Mouse (Mus musculus) thymus, postnatal 25 days (tissue): ENCODE data around the gene Mafg.
A peak's percentile ranks its signal among the peaks of the same experiment; 100 is the strongest.
"Not testable (repeated sequence)": the region's sequence is repeated elsewhere in the genome, so short reads cannot be mapped to it uniquely, and the experiment has no call there.

Source experiments
- DNase-seq: peaks from one replicate; pipeline ENCODE4 v3.0.0; 2022

Mafg gene

DNA sequence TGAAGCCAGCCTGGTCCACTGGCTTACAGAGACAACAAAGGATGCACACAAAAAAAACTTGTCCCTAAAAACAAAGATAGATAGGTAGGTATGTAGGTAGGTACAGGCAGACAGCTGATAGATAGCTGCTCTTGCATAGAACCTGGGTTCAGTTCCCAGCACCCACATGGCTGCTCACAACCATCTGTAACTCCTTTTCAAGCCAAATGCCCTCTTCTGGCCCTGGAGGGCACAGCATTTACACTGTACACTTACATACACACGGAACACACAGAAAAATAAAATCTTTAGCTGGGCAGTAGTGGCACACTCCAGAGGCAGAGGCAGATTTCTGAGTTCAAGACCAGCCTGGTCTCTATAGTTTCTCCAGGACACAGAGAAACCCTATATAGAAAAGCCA is 49.5 kb downstream of the Mafg start:
- DNase-seq: no peak

DNA sequence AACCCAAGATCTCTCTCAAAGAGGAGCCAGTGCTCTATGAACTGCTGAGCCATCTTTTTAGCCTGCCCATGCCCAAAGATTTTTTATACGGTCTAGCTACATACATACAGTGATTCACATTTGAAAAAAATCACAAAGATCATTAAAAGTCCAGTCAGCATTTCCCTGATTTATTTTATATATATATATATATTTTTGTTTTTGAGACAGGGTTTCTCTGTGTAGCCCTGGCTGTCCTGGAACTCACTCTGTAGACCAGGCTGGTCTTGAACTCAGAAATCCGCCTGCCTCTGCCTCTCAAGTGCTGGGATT is 50.5 kb downstream of the Mafg start:
- not testable (repeated sequence) for DNase-seq

DNA sequence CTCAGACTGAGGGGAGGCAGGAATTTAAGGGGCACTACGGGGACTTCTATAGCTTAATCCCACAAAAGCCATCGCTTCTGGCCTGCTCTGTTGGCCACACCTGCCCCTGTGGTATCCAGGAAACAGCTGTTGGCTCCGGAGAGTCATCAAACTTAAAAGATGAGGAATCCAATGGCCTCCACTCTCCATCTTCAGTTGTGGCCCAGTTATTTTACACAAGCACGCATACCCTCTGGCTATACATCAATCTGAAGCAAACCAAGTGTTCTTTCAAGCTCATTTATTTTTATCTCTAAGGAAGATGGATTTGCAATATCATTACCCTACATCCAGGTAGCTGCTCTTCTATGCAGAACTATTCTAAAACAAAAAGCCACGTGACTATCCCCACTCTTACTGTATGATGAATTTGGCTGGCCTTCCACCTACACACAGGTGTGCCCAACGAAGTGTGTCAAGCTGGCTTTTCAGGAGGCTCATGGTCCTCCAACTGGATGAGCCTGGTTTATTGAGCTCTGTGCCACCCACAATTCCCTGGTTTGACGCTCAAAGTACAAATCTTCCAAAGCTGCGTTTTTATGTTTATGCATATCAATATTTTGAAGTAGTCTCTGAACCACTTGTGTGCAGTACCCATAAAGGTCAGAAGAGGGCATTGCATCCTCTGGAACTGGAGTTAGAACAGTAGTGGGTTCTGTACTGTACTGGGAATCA is 51.0 kb downstream of the Mafg start:
- DNase-seq: peak; percentile 64

DNA sequence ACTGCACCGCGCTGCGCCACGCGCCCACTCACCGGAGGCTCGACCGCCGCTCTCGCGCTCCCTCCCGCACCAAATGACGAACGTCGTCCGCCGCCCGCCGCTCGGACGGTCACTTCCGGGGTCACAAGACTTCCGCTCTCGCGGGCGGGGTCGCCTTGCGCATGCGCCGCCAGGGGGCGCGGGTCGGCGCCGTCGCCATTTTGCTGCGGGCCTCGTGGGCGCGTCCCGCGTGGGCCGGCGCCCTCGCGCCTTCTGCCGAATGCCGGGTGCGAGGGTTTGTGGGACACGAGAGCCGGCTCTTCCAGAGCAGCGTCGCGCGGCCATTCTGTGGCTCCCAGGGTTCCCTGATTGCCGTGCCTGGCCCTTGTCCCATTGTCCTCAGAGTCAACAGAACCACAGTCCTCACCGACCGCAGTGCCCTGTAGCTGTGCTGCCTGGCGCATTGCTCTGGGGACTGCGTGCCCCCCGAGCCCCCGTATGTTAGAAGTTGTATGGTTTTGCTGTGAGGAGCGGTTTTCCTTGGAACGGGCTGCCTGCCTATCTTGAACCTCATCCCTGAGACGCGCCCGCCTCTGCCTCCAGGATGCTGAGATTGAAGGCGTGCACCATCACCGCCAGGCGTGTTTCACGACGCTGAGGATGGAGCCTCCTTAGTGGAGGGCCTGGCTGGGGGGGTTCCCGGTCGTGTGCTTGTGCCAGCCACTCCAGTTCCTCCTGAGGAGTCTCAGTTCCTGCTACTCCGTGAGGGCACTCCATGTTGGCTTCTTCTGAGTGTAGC is 51.7 kb downstream of the Mafg start, which contains the start of gene Arhgdia:
Arhgdia (minus strand) TSS at position 135 of the 778 bp plus-strand sequence.
- DNase-seq: peak; percentile 90

DNA sequence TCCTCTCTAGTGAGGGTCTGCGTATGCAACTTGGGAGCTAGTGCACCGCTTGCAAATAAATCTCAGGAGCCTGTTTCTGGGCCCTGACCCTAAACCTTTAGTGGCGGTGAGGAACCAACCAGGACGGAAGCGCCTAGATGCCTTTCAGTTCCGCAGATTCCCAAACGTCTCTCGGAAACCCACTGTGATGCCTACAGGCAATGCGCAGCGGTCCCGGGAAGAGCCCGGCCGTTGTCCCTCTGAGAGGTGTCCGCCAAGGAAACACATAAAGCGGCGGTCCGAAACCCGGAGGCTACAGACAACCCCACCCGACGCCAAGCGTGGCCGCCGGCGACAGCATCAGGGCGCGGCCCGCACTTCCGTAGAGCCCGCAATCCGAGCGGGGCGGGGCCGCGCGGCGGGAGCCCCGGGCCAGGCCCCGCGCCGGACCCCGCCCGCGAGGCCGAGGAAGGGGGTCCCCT is 52.5 kb downstream of the Mafg start:
- DNase-seq: peak; percentile 51

DNA sequence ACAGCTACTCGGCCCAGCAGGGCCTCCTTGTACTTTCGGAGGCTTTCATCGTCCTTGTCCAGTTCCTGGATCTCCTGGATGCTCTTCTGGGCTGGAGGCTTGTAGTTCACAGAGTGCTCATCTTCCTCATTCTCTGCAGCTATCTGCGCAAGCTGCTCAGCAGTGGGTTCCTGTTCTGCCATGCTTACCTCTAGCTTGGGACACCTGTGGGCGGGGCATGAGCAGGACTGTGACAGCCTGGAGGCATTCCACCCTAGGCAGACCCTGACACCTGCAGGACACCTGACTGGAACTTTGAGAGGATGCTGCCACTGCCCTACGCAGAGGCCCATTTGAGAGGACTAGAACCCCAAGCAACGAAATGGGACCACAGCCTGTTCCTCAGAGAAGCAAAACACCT is 53.2 kb downstream of the Mafg start:
- DNase-seq: peak; percentile 30

DNA sequence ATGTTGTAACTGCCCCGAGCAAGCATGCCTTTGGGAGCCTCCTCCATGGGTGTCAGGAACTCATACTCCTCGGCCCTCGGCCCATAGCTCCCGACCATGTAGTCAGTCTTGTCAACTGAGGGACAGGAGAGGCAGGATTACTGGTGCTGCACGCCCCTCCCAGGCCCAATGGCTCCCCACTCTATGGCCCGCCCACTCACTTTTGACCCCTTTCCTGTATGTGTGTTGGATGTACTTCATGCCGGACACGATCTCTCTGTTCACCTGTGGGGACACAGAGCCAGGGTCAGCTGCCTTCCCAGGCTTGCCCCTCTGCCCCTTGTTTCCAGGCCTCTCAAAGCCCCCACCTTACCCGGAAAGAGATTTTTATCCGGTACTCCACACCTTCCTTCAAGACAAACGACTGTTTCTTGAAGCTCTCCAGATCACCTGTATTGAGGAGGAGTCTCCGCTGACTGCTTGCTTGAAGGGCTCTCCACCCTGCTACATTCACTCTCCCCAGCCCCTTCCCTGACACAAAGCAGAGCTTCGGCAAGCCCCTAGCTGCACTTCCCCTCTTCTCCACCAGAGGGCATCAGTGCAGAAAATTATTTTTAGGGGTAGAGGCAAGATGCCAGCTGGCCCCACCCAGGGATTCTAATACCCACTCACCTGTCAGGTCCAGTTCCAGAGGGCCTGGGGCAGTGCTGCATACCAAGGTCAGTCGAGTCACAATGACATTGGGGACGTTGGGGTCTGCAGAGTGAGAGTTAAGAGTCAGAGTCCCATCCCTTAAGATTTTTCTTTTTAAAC is 53.9 kb downstream of the Mafg start:
- DNase-seq: peak; percentile 87

DNA sequence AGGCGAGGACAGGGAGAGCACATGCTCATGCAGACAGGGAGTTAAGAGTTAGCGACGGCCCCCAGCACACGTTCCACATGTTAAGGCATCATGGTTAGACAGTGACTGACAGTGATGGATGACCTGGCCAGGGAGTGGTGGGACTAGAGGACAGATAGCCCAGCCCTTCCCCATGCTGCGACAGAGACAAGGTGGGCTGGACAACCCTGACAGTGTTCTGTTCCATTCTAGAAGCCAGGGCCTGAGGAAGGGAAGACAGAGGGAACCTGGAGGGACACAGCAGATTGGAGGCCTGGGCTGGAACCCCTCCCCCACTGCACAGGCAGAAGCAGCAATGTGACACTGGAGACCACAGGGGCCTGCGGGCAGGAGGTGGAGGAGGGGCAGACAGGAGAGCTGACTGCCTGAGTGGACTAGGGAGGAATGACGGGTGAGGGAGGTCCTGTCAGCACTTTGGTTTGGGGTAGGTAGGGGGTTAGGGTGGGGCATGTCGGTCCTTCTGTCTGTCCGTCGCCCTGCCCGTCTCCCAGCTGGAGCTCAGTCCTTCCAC is 54.6 kb downstream of the Mafg start:
- no peak for DNase-seq

DNA sequence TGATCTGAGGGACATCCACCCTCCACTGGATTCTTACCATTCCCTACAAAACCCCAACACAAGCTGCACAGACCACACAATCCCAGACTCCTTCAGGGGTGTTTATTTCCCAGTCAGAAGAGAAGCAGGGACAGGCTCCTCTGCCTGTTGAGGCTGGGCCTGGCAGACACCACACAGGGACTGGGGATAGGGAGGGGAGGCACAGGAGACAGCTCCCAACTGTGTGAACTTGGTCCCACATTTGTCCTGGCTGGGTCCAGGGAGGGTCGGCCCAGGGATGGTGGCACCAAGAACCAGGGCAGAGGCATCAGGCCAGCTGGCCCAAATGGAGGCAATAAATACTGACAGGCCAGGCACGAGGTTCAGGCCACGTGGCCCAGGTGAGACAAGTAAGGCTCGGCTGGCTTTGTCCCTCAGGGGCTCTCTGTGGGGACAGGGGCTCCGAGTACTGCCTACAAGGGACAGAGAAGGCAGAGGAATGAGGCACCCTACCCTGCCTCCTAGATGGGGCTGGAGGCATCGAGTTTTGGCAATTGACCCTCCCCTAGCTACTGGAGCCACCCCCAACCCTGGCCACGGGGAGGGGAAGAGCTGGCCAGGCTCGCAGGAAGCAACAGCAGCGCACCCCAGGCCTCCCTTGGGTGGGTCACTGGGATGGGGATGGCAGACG is 55.2 kb downstream of the Mafg start:
- no peak for DNase-seq

DNA sequence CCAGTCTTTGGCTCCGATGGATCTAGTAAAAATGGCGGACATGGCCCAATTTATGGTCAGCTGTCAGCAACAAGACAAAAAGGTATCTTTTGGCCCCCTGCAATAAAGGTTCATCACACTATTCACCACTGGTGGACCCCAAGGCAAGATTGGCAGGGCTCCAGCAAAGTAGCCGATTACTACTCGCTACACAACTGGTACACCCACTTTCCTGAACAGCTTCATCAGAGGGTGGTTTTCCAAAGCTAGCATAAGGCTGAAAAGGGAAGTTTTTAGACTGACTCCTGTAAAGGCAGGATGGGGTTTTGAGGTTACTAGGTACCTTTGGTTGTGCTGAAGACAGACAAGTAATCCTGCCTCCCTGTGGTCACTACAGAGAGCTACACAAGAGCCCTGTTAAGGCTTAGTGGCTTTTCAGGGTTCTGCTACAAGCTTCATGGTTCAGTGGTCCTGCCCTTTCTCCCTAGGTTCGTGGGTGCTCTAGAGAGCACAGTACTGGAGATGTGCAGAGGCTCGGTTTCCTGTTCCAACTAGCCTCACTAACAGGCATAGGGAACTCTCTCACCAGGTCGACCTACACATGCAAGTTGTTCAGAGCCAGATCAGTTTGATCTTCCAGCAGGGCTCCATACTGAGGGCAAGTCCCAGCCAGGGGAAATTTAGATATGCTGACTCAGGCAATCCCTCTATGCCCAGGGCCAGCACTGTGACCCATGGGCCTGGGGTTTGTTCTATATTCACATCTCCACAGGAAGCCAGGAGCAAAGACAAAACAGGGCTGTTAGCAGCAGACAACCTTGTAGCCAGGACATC is 56.0 kb downstream of the Mafg start:
- peak; percentile 26 for DNase-seq

DNA sequence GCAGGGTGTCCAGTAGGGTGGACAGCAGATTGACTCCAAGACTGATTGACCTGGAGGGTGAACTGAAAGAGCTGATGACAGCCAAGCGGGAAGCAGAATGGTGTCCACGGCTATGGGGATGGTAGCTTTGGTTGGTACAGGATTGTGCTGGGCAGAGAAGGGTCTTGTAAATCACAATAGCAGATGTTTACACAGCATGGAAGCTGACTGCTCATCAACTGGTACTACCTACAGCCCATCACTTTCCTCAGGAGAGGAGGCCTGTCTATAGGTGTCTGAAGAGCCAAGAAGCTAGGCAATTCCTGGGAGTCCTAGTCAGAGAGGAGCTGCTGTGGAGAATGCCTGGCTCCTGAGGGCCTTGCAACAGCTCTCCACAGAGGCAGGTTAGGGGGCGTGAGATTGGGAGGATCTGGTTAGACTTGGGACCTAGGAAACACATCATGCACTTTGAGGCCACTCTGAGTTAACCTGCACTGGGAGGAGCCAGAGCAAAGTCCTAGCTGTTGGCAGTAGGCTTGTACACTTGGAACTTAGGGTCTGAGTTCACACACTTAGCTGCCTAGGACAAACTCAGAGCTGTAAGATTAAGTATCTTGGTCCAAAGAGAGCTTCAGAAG is 56.9 kb downstream of the Mafg start:
- DNase-seq: no peak

DNA sequence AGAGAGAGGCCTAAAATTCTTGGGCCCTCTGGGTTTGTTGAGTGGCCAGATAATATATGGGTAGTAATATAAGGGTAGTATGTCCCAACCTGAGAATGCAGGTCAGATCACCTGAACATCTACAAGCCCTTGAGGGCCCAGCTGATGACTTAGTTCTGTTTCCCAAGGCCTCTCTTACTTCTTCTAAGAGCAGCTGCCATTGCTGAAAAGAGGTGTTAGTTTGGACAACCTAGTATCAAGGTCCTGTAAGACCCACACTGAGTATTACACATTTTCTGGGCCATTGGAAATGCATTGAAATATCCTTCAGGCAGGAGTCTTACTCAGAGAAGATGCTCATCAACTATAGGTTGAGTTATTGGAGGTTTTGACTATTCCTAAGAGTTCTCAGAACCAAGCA is 57.5 kb downstream of the Mafg start:
- no peak for DNase-seq
